8 mouse cellular contexts compared by ENCODE assay signal in the genomic region with DNA sequence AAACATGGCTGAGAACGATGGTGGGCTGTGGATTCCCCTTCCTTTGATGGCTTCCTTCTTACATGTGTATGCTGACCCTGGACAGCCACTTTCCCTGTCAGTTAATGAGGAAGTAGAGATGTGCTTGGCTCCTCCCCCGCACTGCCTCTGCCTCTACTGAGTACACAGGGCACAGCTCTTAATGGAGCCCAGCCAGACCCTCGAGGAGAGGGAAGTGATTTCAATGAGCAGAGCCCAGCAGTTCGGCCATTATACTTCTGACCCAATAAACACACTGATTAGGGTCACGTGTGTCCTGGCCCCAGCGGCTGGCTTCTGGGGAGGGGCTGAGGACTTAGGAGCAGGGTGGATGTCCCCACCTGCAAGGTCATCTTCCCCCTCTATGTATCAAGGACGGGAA. TPM values are rescaled to one million over a fixed set of nuclear protein-coding genes. Genes with fewer than 3 reads are reported as not detected.
DNase-seq lines count a peak whose midpoint lies in the region; ATAC-seq lines count a peak whose summit lies in the region.
"Had no signal": no experiment of that assay in that cellular context is flagged by ENCODE, and none has a peak within 500 bp of the region (broad histone marks: within the 10 kb centered on the region; RNA-seq: fewer than 3 reads in every experiment).

No protein-coding gene starts in this region.

- peak; percentile 30; the same call in 1 of the 2 replicates for ATAC-seq in forebrain, embryonic 14.5 days
- ATAC-seq in kidney, embryonic 16.5 days (ENCODE audit: low FRiP score, low TSS enrichment) = no peak

- peaks cover 8% of the 10 kb centered on the region for H3K4me1 ChIP-seq in forebrain, embryonic 14.5 days (ENCODE audit: control insufficient read depth, insufficient read depth, low read length)
- peaks cover 21% of the 10 kb centered on the region; the same call in 1 of the 2 replicates for H3K4me1 ChIP-seq in kidney, embryonic 16.5 days (ENCODE audit: insufficient read depth, low read length)
- peaks cover 50% of the 10 kb centered on the region for H3K4me1 ChIP-seq in heart, embryonic 10.5 days

- no peak overlapping the region for H3K9ac ChIP-seq in forebrain, embryonic 14.5 days (ENCODE audit: low read length)
- no peak overlapping the region for H3K9ac ChIP-seq in kidney, embryonic 16.5 days (replicated peaks; ENCODE audit: low read length)

- no peak overlapping the region; the same call in 1 of the 2 replicates for H3K27ac ChIP-seq in forebrain, embryonic 14.5 days (ENCODE audit: low read depth, low read length)
- H3K27ac ChIP-seq in kidney, embryonic 16.5 days (ENCODE audit: low read length) = no peak overlapping the region
- H3K27ac ChIP-seq in heart, embryonic 10.5 days = no peak overlapping the region; the same call in 1 of the 2 replicates

- no peak overlapping the region for H3K4me3 ChIP-seq in forebrain, embryonic 14.5 days (ENCODE audit: low read depth, low read length)
- no peak overlapping the region for H3K4me3 ChIP-seq in kidney, embryonic 16.5 days (ENCODE audit: low read length)
- H3K4me3 ChIP-seq in heart, embryonic 10.5 days = no peak overlapping the region
- H3K4me3 ChIP-seq: megakaryocyte, embryonic 14.5 days had no signal

- peak; percentile 16 for DNase-seq in urinary bladder, postnatal 14 days (ENCODE audit: low spot score)
- no peak for DNase-seq in urinary bladder, postnatal 10 days (ENCODE audit: low spot score)
- no peak for DNase-seq in forebrain, embryonic 14.5 days (ENCODE audit: low spot score)
- peak; percentile 75 for DNase-seq in lung, postnatal 36 days
- no peak for DNase-seq in ovary, postnatal 14 days (ENCODE audit: low spot score)
- no peak for DNase-seq in heart, embryonic 10.5 days (ENCODE audit: low spot score)

- 32% methylated on average over 7 of the region's 7 CpGs for WGBS in forebrain, embryonic 14.5 days
- WGBS in kidney, embryonic 16.5 days = 35% methylated on average over 7 of the region's 7 CpGs
- 59% methylated on average over 7 of the region's 7 CpGs for WGBS in heart, embryonic 10.5 days

- no peaks in the 10 kb centered on the region for H3K9me3 ChIP-seq in forebrain, embryonic 14.5 days (replicated peaks; ENCODE audit: control insufficient read depth, low read length)
- no peaks in the 10 kb centered on the region for H3K9me3 ChIP-seq in kidney, embryonic 16.5 days (ENCODE audit: low read length)
- no peaks in the 10 kb centered on the region for H3K9me3 ChIP-seq in heart, embryonic 10.5 days

- H3K36me3 ChIP-seq in forebrain, embryonic 14.5 days (ENCODE audit: control insufficient read depth, insufficient read depth, low read length) = peaks cover 16% of the 10 kb centered on the region
- H3K36me3 ChIP-seq in kidney, embryonic 16.5 days (ENCODE audit: insufficient read depth, low read length) = peaks cover 9% of the 10 kb centered on the region
- H3K36me3 ChIP-seq in heart, embryonic 10.5 days = peaks cover 14% of the 10 kb centered on the region

- no peak overlapping the region for H3K4me2 ChIP-seq in forebrain, embryonic 14.5 days (ENCODE audit: low read length)
- H3K4me2 ChIP-seq in kidney, embryonic 16.5 days (replicated peaks; ENCODE audit: low read depth, low read length) = no peak overlapping the region

- no peaks in the 10 kb centered on the region for H3K27me3 ChIP-seq in forebrain, embryonic 14.5 days (replicated peaks; ENCODE audit: control insufficient read depth, insufficient read depth, low read length)
- H3K27me3 ChIP-seq in kidney, embryonic 16.5 days (ENCODE audit: insufficient read depth, low read length) = no peaks in the 10 kb centered on the region
- peaks cover 17% of the 10 kb centered on the region for H3K27me3 ChIP-seq in heart, embryonic 10.5 days (ENCODE audit: insufficient read depth, poor library complexity, severe bottlenecking)

RNA-seq across cellular contexts. Expression of a gene that starts 7.8 kb away (rescaled TPM):
- polyA plus RNA-seq in forebrain, embryonic 14.5 days (2014; fragmentation: Nextera tagmentation; extraction: Ambion mirVana) = 17.2 and 17.4 TPM in 2 replicates
- polyA plus RNA-seq in kidney, embryonic 16.5 days (2015; fragmentation: Nextera tagmentation; extraction: Ambion mirVana) = 8.2 and 10.0 TPM in 2 replicates
- 18.0 and 23.3 TPM in 2 replicates for polyA plus RNA-seq in heart, embryonic 10.5 days (2016; fragmentation: Nextera tagmentation; extraction: Ambion mirVana)

RNA-seq across cellular contexts. Expression of a gene that starts 18.3 kb away (rescaled TPM):
- 123 and 131 TPM in 2 replicates for polyA plus RNA-seq in forebrain, embryonic 14.5 days (2014; fragmentation: Nextera tagmentation; extraction: Ambion mirVana)
- 167 and 186 TPM in 2 replicates for polyA plus RNA-seq in kidney, embryonic 16.5 days (2015; fragmentation: Nextera tagmentation; extraction: Ambion mirVana)
- 147 and 188 TPM in 2 replicates for polyA plus RNA-seq in heart, embryonic 10.5 days (2016; fragmentation: Nextera tagmentation; extraction: Ambion mirVana)

RNA-seq across cellular contexts. Expression of a gene that starts 22.9 kb away (rescaled TPM):
- 116 and 123 TPM in 2 replicates for polyA plus RNA-seq in forebrain, embryonic 14.5 days (2014; fragmentation: Nextera tagmentation; extraction: Ambion mirVana)
- 85.6 TPM in 2 replicates for polyA plus RNA-seq in kidney, embryonic 16.5 days (2015; fragmentation: Nextera tagmentation; extraction: Ambion mirVana)
- 79.2 and 94.0 TPM in 2 replicates for polyA plus RNA-seq in heart, embryonic 10.5 days (2016; fragmentation: Nextera tagmentation; extraction: Ambion mirVana)

Comparison
In these comparisons a context has a peak if more than half of its experiments do, and no peak if none do; other contexts are left out.
1. DNase-seq: peak in urinary bladder, postnatal 14 days (single experiment) and lung, postnatal 36 days (single experiment); none in urinary bladder, postnatal 10 days (single experiment), forebrain, embryonic 14.5 days (single experiment), ovary, postnatal 14 days (single experiment) and heart, embryonic 10.5 days (single experiment).